Mouse (Mus musculus) heart, embryonic 12.5 days (tissue): ENCODE measurements around the gene Ipcef1. TPM values are rescaled to one million over a fixed set of nuclear protein-coding genes. Genes with fewer than 3 reads are reported as not detected.
"Not testable (repeated sequence)": the region's sequence is repeated elsewhere in the genome, so short reads cannot be mapped to it uniquely, and the experiment has no call there.

Experiments used
- ATAC-seq: fragments of 200-750 bp; cut with Nextera tagmentation; 2 replicates; pipeline ENCODE4 v1.8.0; 2017; ENCODE audit warnings: moderate TSS enrichment, moderate library complexity; ENCODE audit not compliant: insufficient number of reproducible peaks, low FRiP score
- H3K27ac ChIP-seq: fragments of 300-500 bp; sonication (generic); 2 replicates; pipeline ENCODE4 v1.5.1; 2016; ENCODE audit warnings: mild to moderate bottlenecking, moderate library complexity; ENCODE audit not compliant: poor library complexity, severe bottlenecking
- H3K27me3 ChIP-seq: fragments of 300-500 bp; sonication (generic); replicated peaks from 2 replicates; pipeline ENCODE4 v1.6.1; 2016; ENCODE audit warnings: mild to moderate bottlenecking, moderate library complexity
- H3K36me3 ChIP-seq: fragments of 300-500 bp; sonication (generic); 2 replicates; pipeline ENCODE4 v1.6.1; 2016; ENCODE audit warnings: mild to moderate bottlenecking, moderate library complexity
- H3K4me1 ChIP-seq: fragments of 300-500 bp; sonication (generic); replicated peaks from 2 replicates; pipeline ENCODE4 v1.6.1; 2016; ENCODE audit warnings: mild to moderate bottlenecking
- H3K4me2 ChIP-seq: fragments of 300-500 bp; sonication (generic); 2 replicates; pipeline ENCODE4 v1.6.1; 2016; ENCODE audit warnings: mild to moderate bottlenecking, moderate library complexity
- H3K4me3 ChIP-seq: fragments of 300-500 bp; sonication (generic); 2 replicates; pipeline ENCODE4 v1.5.1; 2016; ENCODE audit warnings: mild to moderate bottlenecking
- H3K9ac ChIP-seq: fragments of 300-500 bp; sonication (generic); 2 replicates; pipeline ENCODE4 v1.6.1; 2016; ENCODE audit warnings: mild to moderate bottlenecking, moderate library complexity
- H3K9me3 ChIP-seq: fragments of 300-500 bp; sonication (generic); replicated peaks from 2 replicates; pipeline ENCODE4 v1.6.1; 2016; ENCODE audit warnings: mild to moderate bottlenecking, moderate library complexity
- WGBS: fragments of 180-500 bp; shearing (Covaris S2); methylation state at CpG from one replicate; pipeline ENCODE4 v1.1.7; 2016; 5-methylcytosine and 5-hydroxymethylcytosine counted together
- polyA plus RNA-seq: library from polyadenylated mRNA; unstranded; fragments of >200 nt; fragmentation: Nextera tagmentation; extraction: Ambion mirVana; gene quantifications from 2 replicates; pipeline ENCODE4 v1.2.1, GENCODE M21; 2016

Ipcef1 gene
- polyA plus RNA-seq, 1 experiment from 2014 or later, result 0.08 TPM

DNA sequence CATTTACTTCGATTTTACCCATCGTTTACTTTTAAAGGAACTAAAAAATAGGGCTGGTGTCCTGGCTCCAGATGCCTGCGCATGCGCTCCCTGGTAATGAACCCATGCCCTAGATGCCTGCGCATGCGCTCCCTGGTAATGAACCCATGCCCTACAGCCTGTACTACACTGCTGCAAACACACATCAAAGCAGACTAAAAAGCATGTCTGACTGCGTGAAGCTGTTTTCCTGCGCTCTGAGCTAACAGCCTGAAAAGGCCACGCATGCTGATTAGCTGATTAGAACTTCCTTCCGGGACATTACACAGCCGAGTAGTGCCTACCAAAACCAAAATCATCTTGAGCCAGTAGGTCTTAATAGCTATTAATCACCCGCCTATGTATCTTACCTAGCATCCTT is 16.7 kb downstream of the Ipcef1 start:
- ATAC-seq, result no peak
- no peaks in the 10 kb centered on the region for H3K36me3 ChIP-seq
- H3K9me3 ChIP-seq, result no peaks in the 10 kb centered on the region
- no peak overlapping the region for H3K4me3 ChIP-seq
- no peak overlapping the region for H3K9ac ChIP-seq
- 66% methylated on average over 12 of the region's 12 CpGs for WGBS
- no peak overlapping the region for H3K27ac ChIP-seq
- no peaks in the 10 kb centered on the region for H3K27me3 ChIP-seq
- no peak overlapping the region for H3K4me2 ChIP-seq
- 0 out of 2 replicates have a peak, but pooled peaks cover 3% of the 10 kb centered on the region for H3K4me1 ChIP-seq

DNA sequence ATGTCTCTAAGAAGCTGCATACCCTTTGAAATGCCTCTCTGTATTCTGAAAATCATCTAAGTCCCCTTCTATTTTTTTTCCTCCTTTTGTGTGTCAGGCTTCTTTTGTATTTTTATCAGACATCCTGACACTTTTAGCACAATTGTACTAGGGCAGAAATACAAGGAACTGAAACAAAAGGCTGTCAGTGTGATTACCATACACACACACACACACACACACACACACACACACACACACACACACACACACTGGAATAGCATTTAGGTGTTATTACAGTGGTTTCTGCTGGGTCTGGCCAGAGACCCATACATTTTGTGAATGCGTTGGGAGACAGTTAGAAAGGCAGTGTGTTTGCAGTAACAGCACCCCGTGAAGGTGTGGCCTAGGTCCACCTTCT is 18.8 kb downstream of the Ipcef1 start:
- no peak overlapping the region for H3K27ac ChIP-seq
- H3K9me3 ChIP-seq, result no peaks in the 10 kb centered on the region
- 0 out of 2 replicates have a peak, but pooled peaks cover 3% of the 10 kb centered on the region for H3K4me1 ChIP-seq
- ATAC-seq, result no peak
- H3K4me2 ChIP-seq, result no peak overlapping the region
- 85% methylated on average over 2 of the region's 2 CpGs for WGBS
- H3K27me3 ChIP-seq, result no peaks in the 10 kb centered on the region
- no peaks in the 10 kb centered on the region for H3K36me3 ChIP-seq
- H3K9ac ChIP-seq, result no peak overlapping the region
- no peak overlapping the region for H3K4me3 ChIP-seq

DNA sequence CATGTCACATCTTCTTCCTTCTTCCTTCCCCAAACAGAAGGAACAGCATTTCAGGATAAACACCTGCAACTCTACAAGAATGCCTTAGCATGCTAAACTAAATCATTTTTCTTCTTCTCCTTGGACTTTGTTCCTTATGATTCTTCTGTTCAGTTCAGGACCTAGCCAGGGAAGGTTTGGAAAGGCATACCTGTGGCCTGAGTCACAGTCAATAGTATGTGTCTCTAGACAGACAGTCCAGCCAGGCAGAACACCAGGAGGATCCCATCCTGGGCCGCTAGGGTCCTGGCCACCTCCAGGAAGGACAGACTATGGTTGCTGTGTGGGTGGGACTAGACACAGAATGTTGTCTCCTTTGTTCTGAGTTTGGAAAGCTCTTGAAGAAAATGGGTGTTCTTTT is 27.2 kb downstream of the Ipcef1 start:
- Histone ChIP-seq H3K9me3 (peaks cover 7% of the 10 kb centered on the region; the same call in 1 of the 2 replicates), H3K4me3 (no peak overlapping the region), H3K9ac (no peak overlapping the region), H3K27me3 (no peaks in the 10 kb centered on the region), H3K36me3 (no peaks in the 10 kb centered on the region), H3K4me1 (no peaks in the 10 kb centered on the region), H3K27ac (no peak overlapping the region), H3K4me2 (no peak overlapping the region)
- WGBS, result 58% methylated on average over 1 of the region's 1 CpGs
- ATAC-seq, result no peak

GRCm38 (mm10) chr10:7020551-7020950 is 31.7 kb downstream of the Ipcef1 start:
- H3K36me3 ChIP-seq, result no peaks in the 10 kb centered on the region

DNA sequence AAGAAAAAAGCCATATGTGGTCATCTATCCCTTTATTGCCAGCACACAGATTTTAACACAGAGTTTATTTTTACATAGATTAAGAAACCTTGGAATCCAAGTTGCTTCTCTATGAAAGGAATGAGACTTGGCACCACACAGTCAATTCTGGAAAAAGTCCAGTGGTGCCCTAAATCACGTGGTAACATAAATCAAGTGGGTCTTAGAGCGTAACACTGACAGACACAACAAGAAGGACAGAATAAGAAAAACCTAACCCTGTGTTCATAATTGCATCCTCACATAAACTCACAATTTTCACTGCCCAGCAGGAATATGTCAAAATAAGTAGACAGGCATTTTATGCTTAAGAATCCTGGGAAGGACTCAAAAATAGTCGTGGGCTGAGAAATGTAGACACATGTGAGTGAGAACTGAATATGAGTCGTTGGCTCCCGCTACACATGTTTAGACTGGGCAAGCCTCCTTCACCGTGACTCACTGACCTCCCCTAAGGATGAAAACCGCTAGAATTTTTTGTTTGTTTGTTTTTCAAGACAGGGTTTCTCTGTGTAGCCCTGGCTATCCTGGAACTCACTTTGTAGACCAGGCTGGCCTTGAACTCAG is 32.4 kb downstream of the Ipcef1 start:
- Histone ChIP-seq H3K27ac (no peak overlapping the region), H3K4me1 (no peaks in the 10 kb centered on the region), H3K9ac (no peak overlapping the region), H3K27me3 (no peaks in the 10 kb centered on the region), H3K9me3 (peaks cover 7% of the 10 kb centered on the region; the same call in 1 of the 2 replicates), H3K36me3 (no peaks in the 10 kb centered on the region), H3K4me3 (no peak overlapping the region), H3K4me2 (no peak overlapping the region)
- 76% methylated on average over 7 of the region's 7 CpGs for WGBS
- no peak for ATAC-seq

More at GRCm38 (mm10) chr10:7020551-7020950, 31.7 kb downstream of the Ipcef1 start:
- ATAC-seq, result no peak
- Histone ChIP-seq H3K4me3 (no peak overlapping the region), H3K4me2 (no peak overlapping the region), H3K9me3 (peaks cover 7% of the 10 kb centered on the region; the same call in 1 of the 2 replicates), H3K4me1 (no peaks in the 10 kb centered on the region), H3K27ac (no peak overlapping the region), H3K27me3 (no peaks in the 10 kb centered on the region), H3K9ac (no peak overlapping the region)
- 76% methylated on average over 9 of the region's 9 CpGs for whole genome bisulfite sequencing

- Histone ChIP-seq H3K4me3 (no peak overlapping the region), H3K4me1 (no peaks in the 10 kb centered on the region), H3K27me3 (no peaks in the 10 kb centered on the region), H3K4me2 (no peak overlapping the region), H3K36me3 (no peaks in the 10 kb centered on the region), H3K27ac (no peak overlapping the region), H3K9me3 (no peaks in the 10 kb centered on the region), H3K9ac (no peak overlapping the region)
- 45% methylated on average over 1 of the region's 1 CpGs for WGBS
- ATAC-seq, result no peak
Observed at GRCm38 (mm10) chr10:7015199-7015598, 37.1 kb downstream of the Ipcef1 start.

DNA sequence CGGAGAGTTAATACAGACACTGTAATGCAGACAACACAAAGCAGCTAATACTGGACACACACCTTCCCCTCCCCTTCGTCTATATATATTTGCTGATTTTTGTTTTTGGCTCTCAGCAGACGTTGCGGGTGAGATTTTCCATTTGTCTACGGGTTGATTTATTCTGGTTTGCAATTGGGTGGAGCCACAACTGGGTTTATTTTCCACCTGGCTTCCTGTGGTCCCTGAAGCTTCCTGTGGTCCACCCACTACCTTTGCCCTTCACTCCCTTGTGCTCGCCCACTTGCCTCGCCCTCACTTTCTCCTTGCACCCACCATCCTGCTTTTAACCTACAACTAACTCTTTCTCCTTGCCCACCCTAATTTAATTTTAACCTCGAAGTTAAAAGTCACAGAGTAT is 41.7 kb downstream of the Ipcef1 start:
- H3K4me1 ChIP-seq, result no peaks in the 10 kb centered on the region

DNA sequence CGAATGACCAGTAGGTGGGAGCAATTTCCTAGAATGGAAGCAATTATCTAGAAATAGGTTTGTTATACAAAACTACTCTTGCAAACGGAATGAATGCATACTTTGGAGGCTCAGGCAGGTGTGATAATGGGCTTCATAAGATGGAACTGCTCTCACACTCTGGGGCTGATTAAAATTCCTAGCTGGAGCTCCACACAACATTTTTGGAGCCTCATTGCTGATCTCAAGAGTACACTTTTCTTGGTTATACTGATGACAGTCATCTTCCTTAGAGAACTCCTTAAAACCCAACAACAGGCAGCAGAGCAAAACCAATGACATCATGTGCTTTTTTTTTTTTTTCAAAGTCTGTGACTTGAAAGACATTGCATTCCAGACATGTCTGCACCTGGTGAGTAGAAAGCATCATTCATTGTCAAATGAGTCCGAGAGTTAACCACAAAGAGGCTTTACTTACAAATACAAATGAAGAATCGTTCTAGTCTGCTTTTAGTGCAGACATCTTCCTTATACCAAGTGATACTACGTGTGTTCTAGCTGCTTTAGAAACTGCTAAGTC is 47.2 kb downstream of the Ipcef1 start:
- no peak for ATAC-seq
- no peak overlapping the region for H3K4me2 ChIP-seq
- no peaks in the 10 kb centered on the region for H3K36me3 ChIP-seq
- 0 out of 2 replicates have a peak, but pooled peaks cover 5% of the 10 kb centered on the region for H3K9me3 ChIP-seq
- H3K4me1 ChIP-seq, result no peaks in the 10 kb centered on the region
- H3K9ac ChIP-seq, result no peak overlapping the region
- no peaks in the 10 kb centered on the region for H3K27me3 ChIP-seq
- 62% methylated on average over 5 of the region's 5 CpGs for WGBS
- H3K27ac ChIP-seq, result no peak overlapping the region
- H3K4me3 ChIP-seq, result no peak overlapping the region

More for the DNA sequence above, 41.7 kb downstream of the Ipcef1 start:
- Histone ChIP-seq H3K36me3 (no peaks in the 10 kb centered on the region), H3K4me2 (no peak overlapping the region), H3K27me3 (no peaks in the 10 kb centered on the region), H3K27ac (no peak overlapping the region), H3K9ac (no peak overlapping the region), H3K4me3 (no peak overlapping the region), H3K9me3 (0 out of 2 replicates have a peak, but pooled peaks cover 5% of the 10 kb centered on the region)
- ATAC-seq, result no peak
- 72% methylated on average over 8 of the region's 8 CpGs for whole genome bisulfite sequencing

GRCm38 (mm10) chr10:7003898-7004297 is 48.4 kb downstream of the Ipcef1 start:
- not testable (repeated sequence) for H3K4me3 ChIP-seq, H3K27ac ChIP-seq, H3K9ac ChIP-seq, H3K9me3 ChIP-seq, H3K4me1 ChIP-seq, H3K4me2 ChIP-seq, ATAC-seq, H3K27me3 ChIP-seq, H3K36me3 ChIP-seq

DNA sequence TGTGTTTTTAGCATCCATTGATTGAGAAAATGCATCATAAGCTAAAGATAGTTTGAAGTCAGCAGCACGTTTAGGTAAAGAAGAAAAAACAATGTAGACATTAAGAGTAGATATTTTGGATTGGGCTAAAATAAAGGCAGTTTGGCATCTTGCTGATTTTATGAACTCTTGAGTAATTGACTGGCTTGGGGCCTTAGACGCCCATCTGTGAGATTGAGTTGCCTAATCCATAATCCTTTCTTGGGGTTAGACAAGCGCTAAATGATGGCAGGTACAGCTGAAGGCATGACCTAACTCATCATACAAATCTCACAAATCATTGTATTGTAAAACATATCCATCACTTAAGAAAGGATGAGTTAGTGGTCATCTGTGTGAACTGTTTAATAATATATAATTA is 52.9 kb downstream of the Ipcef1 start:
- Histone ChIP-seq H3K9ac (no peak overlapping the region), H3K9me3 (no peaks in the 10 kb centered on the region), H3K4me1 (no peaks in the 10 kb centered on the region), H3K27me3 (no peaks in the 10 kb centered on the region), H3K27ac (no peak overlapping the region), H3K36me3 (no peaks in the 10 kb centered on the region), H3K4me3 (no peak overlapping the region), H3K4me2 (no peak overlapping the region)
- 80% methylated on average over 3 of the region's 3 CpGs for WGBS
- no peak for ATAC-seq

DNA sequence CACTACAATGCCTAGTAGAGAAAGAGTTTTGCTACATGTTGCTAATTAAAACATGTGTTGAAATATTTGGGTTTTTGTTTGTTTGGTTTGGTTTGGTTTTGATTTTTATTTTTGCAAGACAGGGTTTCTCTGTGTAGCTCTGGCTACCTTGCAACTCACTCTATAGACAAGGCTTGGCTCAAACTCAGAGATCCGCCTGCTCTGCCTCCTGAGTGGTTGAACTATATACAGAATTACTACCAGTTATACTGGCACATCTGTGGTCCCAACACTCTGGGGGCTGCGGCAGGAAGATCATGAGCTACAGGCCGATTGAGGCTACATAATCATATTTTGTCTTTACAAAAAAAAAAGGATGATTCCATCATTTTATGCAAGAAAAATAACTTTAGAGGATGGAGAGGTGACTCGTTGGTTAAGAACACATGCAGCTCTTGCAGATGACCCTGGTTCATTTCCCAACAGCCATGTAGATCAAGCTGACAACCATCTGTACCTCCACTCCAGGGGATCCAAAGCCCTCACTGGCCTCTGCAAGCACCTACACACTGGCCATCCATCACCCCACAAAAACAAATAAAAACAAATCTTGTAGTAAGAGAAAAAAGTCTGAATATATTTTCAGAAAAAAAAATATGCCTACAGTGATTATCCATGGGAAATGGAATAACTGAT is 53.6 kb downstream of the Ipcef1 start:
- no peaks in the 10 kb centered on the region for H3K4me1 ChIP-seq
- ATAC-seq, result no peak
- 71% methylated on average over 4 of the region's 4 CpGs for WGBS

More for the DNA sequence above, 53.6 kb downstream of the Ipcef1 start:
- no peaks in the 10 kb centered on the region for H3K27me3 ChIP-seq
- H3K27ac ChIP-seq, result no peak overlapping the region
- no peaks in the 10 kb centered on the region for H3K36me3 ChIP-seq
- H3K4me3 ChIP-seq, result no peak overlapping the region
- no peaks in the 10 kb centered on the region for H3K9me3 ChIP-seq
- H3K4me2 ChIP-seq, result no peak overlapping the region
- H3K9ac ChIP-seq, result no peak overlapping the region
